Mouse (Mus musculus) forebrain, embryonic 11.5 days (tissue): ENCODE results near the gene Olfr374. TPM values are rescaled to one million over a fixed set of nuclear protein-coding genes. Genes with fewer than 3 reads are reported as not detected.
"Not testable (repeated sequence)": the region's sequence is repeated elsewhere in the genome, so short reads cannot be mapped to it uniquely, and the experiment has no call there.

ENCODE experiments used
- ATAC-seq: fragments of 200-750 bp; cut with Nextera tagmentation; replicated peaks from 2 replicates; pipeline ENCODE4 v1.8.0; 2017; ENCODE audit warnings: moderate TSS enrichment; ENCODE audit not compliant: low FRiP score
- DNase-seq: peaks from one replicate; pipeline ENCODE4 v3.0.0-alpha.2; 2017; ENCODE audit warnings: low spot score
- H3K27ac ChIP-seq: fragments of 300-500 bp; sonication (generic); 2 replicates; pipeline ENCODE4 v1.5.1; 2014; ENCODE audit warnings: low read depth, low read length
- H3K27me3 ChIP-seq: fragments of 300-500 bp; sonication (generic); 2 replicates; pipeline ENCODE4 v1.6.1; 2014; ENCODE audit warnings: mild to moderate bottlenecking, low read length, mixed read lengths; ENCODE audit not compliant: control insufficient read depth, insufficient read depth
- H3K36me3 ChIP-seq: fragments of 300-500 bp; sonication (generic); 2 replicates; pipeline ENCODE4 v1.6.1; 2014; ENCODE audit warnings: mild to moderate bottlenecking, low read length, moderate library complexity, mixed read lengths; ENCODE audit not compliant: control insufficient read depth, insufficient read depth
- H3K4me1 ChIP-seq: fragments of 300-500 bp; sonication (generic); replicated peaks from 2 replicates; pipeline ENCODE4 v1.6.1; 2014; ENCODE audit warnings: low read length, mixed read lengths; ENCODE audit not compliant: control insufficient read depth, insufficient read depth
- H3K4me2 ChIP-seq: fragments of 300-500 bp; sonication (generic); 2 replicates; pipeline ENCODE4 v1.6.1; 2014; ENCODE audit warnings: low read depth, mild to moderate bottlenecking, low read length, moderate library complexity, mixed read lengths; ENCODE audit not compliant: severe bottlenecking
- H3K4me3 ChIP-seq: fragments of 300-500 bp; sonication (generic); 2 replicates; pipeline ENCODE4 v1.5.1; 2014; ENCODE audit warnings: low read depth, low read length
- H3K9ac ChIP-seq: fragments of 300-500 bp; sonication (generic); 2 replicates; pipeline ENCODE4 v1.6.1; 2014; ENCODE audit warnings: low read length
- H3K9me3 ChIP-seq: fragments of 300-500 bp; sonication (generic); 2 replicates; pipeline ENCODE4 v1.6.1; 2016; ENCODE audit warnings: low read length, mixed read lengths; ENCODE audit not compliant: control insufficient read depth
- WGBS: fragments of 180-500 bp; shearing (Covaris S2); extraction: QIAGEN DNeasy Blood & Tissue Kit; methylation state at CpG from one replicate; pipeline ENCODE4 v1.1.7; 2014; 5-methylcytosine and 5-hydroxymethylcytosine counted together
- polyA plus RNA-seq: library from polyadenylated mRNA; unstranded; fragments of >200 nt; fragmentation: Nextera tagmentation; extraction: Ambion mirVana; gene quantifications from 2 replicates; pipeline ENCODE4 v1.2.1, GENCODE M21; 2014

The Olfr374 gene
- not detected in 2 replicates for polyA plus RNA-seq

DNA sequence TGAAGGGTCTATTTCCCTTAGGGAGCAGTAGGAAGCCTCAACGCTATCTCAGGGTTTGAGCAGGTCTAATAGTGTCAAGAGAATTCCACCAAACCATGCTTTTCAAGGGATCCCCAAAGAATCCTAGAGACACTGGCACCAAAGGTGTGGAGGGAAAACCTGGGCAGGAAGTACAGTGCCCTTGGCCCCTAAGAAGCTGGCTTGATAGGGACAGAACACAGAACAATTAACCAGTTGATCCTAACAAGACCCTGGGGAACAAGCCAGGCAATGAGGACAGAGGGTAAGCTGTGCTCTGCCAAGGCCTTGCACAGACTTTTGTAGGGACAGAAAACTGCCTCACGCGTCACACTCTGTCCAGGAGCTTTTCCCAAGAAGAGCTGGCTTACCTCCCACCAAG lies at the start of gene Olfr374:
Gene Olfr374, plus strand, starts transcription at position 301 of the 400 bp plus-strand sequence.
- H3K4me2 ChIP-seq: no peak within 1 kb of the TSS
- H3K36me3 ChIP-seq: no peaks in the 10 kb centered on the region
- H3K4me1 ChIP-seq: no peaks in the 10 kb centered on the region
- H3K27me3 ChIP-seq: no peaks in the 10 kb centered on the region
- DNase-seq (no peak), ATAC-seq (no peak)
- no peak within 1 kb of the TSS for H3K9ac ChIP-seq
- no peak within 1 kb of the TSS for H3K27ac ChIP-seq
- H3K9me3 ChIP-seq: peaks cover 3% of the 10 kb centered on the region; the same call in 1 of the 2 replicates
- no peak within 1 kb of the TSS for H3K4me3 ChIP-seq
- WGBS: 88% methylated on average over 3 of the region's 3 CpGs

GRCm38 (mm10) chr8:72057643-72058042 lies 49.2 kb upstream of the Olfr374 start:
- H3K4me2 ChIP-seq, H3K27me3 ChIP-seq, H3K4me1 ChIP-seq, DNase-seq, H3K36me3 ChIP-seq, H3K4me3 ChIP-seq, ATAC-seq, H3K9ac ChIP-seq, H3K9me3 ChIP-seq, H3K27ac ChIP-seq: not testable (repeated sequence)
- WGBS: 93% methylated on average over 3 of the region's 4 CpGs

GRCm38 (mm10) chr8:72066819-72067399 lies 39.9 kb upstream of the Olfr374 start:
- H3K9ac ChIP-seq, ATAC-seq, H3K4me3 ChIP-seq, H3K27me3 ChIP-seq, DNase-seq, H3K27ac ChIP-seq, H3K4me1 ChIP-seq, H3K36me3 ChIP-seq, H3K4me2 ChIP-seq, H3K9me3 ChIP-seq: not testable (repeated sequence)
- 95% methylated on average over 1 of the region's 1 CpGs for WGBS

- not testable (repeated sequence) for H3K4me1 ChIP-seq, H3K27me3 ChIP-seq, H3K4me2 ChIP-seq, H3K9me3 ChIP-seq, H3K4me3 ChIP-seq, DNase-seq, H3K27ac ChIP-seq, ATAC-seq, H3K36me3 ChIP-seq, H3K9ac ChIP-seq
These were observed 24.0 kb upstream of the Olfr374 start, which contains the start of gene Olfr373 for GRCm38 (mm10) chr8:72082877-72083276. Gene Olfr373, plus strand, starts transcription at chr8:72083177.

DNA sequence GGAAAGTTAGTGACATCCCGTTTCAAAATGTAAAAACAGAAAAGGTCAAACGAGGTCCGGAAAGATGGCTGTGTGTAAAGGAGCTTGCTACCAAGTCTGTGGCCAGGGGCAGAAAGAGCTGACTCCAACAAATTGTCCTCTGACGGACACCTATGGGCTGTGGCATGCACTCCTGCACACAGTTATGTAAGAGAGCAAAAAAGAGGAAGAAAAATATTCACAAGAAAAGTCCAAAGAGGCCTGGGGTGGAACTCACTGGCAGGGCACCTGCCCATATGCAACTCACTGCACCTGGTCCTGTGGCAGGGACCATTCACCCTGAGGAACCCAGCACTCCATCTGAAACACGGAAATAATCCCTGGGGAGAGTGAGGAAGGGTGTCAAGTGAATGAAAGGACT lies 22.1 kb upstream of the Olfr374 start:
- H3K9me3 ChIP-seq: no peaks in the 10 kb centered on the region
- ATAC-seq (no peak), DNase-seq (no peak)
- WGBS: 84% methylated on average over 5 of the region's 5 CpGs
- no peak overlapping the region for H3K9ac ChIP-seq
- H3K27ac ChIP-seq: no peak overlapping the region
- H3K36me3 ChIP-seq: no peaks in the 10 kb centered on the region
- no peaks in the 10 kb centered on the region for H3K27me3 ChIP-seq
- H3K4me2 ChIP-seq: no peak overlapping the region
- H3K4me1 ChIP-seq: no peaks in the 10 kb centered on the region
- no peak overlapping the region for H3K4me3 ChIP-seq

DNA sequence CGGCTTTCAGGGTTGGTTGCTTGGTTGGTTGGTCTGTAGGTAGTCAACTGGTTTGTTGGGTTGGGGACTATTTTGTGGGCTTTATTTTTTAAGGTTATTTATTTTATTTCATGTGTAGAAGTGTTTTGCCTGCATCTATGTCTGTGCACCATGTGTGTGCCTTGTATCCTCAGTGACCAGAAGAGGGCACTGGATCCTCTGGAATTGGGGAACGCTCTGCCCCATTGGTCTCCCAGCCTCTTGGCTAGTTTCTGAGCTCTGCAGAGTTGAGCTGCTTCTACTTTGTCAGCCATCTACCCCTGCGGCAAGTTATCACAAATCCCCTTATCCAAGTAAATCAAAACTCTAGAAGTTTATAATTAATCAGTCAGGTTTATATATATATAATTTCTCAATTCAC lies 19.2 kb upstream of the Olfr374 start:
- not testable (repeated sequence) for H3K36me3 ChIP-seq, H3K27me3 ChIP-seq, H3K27ac ChIP-seq, DNase-seq, H3K9me3 ChIP-seq, H3K4me1 ChIP-seq, H3K4me3 ChIP-seq, H3K9ac ChIP-seq, ATAC-seq, H3K4me2 ChIP-seq
- whole genome bisulfite sequencing: 85% methylated on average over 3 of the region's 3 CpGs

DNA sequence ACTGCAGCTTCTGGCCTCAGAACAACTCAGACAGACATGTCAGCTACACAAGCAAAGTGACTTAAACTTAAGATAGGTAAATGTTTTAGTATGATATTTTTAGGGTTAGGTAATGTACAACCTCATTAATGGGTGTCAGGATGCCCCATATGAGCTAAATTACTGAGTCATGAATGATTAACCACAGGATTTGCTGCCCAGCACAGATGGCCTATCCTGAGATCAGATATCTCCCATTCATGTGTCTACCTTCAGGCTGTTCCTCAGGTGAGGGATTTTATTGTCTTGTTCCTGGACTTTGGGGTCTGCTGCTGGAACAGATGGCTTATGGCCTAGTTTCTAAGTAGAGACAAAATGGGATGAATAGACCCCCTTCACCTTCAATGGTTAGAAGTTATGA lies 10.1 kb upstream of the Olfr374 start:
- not testable (repeated sequence) for H3K36me3 ChIP-seq, H3K4me1 ChIP-seq, H3K4me3 ChIP-seq, H3K4me2 ChIP-seq, H3K9me3 ChIP-seq, ATAC-seq, H3K27me3 ChIP-seq, H3K27ac ChIP-seq, H3K9ac ChIP-seq, DNase-seq

GRCm38 (mm10) chr8:72099377-72100103 lies 7.3 kb upstream of the Olfr374 start:
- not testable (repeated sequence) for H3K4me3 ChIP-seq, H3K4me1 ChIP-seq, H3K27me3 ChIP-seq, H3K9me3 ChIP-seq, H3K4me2 ChIP-seq, H3K36me3 ChIP-seq, DNase-seq, ATAC-seq, H3K9ac ChIP-seq, H3K27ac ChIP-seq
- WGBS: 65% methylated on average over 6 of the region's 7 CpGs

DNA sequence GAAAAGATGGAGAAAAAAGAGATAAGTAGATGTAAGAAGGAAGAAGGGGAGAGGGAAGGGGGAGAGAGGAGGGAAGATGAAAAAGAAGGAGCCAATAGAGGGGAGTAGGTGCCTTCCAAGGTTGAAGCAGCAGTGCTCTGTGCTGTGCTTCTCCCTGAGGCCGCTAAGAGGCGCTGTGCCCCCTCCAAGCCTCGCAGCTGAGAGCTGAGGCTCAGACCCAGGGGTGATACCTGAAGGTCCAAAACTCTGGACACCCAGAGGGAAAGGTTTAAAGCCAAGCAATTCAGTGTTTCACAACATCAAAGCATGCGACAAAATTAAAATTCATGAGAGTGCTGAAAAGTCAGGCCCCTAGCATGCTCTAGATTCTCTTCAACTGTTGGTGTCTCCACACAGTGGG lies 1.7 kb upstream of the Olfr374 start:
- Histone ChIP-seq H3K27ac (no peak overlapping the region), H3K9ac (no peak overlapping the region), H3K9me3 (peaks cover 3% of the 10 kb centered on the region; the same call in 1 of the 2 replicates), H3K27me3 (no peaks in the 10 kb centered on the region), H3K36me3 (no peaks in the 10 kb centered on the region), H3K4me1 (no peaks in the 10 kb centered on the region), H3K4me2 (no peak overlapping the region), H3K4me3 (no peak overlapping the region)
- WGBS: 18% methylated on average over 4 of the region's 4 CpGs
- ATAC-seq: no peak
- no peak for DNase-seq
